Mouse (Mus musculus) liver, postnatal 0 days (tissue): ENCODE results near the gene Rpusd3.

Experiments
- CTCF ChIP-seq: sonication (generic); IDR thresholded peaks from 2 replicates; pipeline ENCODE4 v1.5.1; 2016; ENCODE audit warnings: antibody characterized with exemption, low read depth
- EP300 ChIP-seq: IDR thresholded peaks from 2 replicates; pipeline ENCODE4 v1.6.1; 2016; ENCODE audit warnings: antibody characterized with exemption, low read depth, mild to moderate bottlenecking

- no peak for TF ChIP-seq EP300
- no peak for TF ChIP-seq CTCF
Measured at GRCm38 (mm10) chr6:113392387-113393071, 26.6 kb downstream of the Rpusd3 start.
